Mouse (Mus musculus): Measurements from ENCODE around the gene Lmntd2.

The Lmntd2 gene

DNA sequence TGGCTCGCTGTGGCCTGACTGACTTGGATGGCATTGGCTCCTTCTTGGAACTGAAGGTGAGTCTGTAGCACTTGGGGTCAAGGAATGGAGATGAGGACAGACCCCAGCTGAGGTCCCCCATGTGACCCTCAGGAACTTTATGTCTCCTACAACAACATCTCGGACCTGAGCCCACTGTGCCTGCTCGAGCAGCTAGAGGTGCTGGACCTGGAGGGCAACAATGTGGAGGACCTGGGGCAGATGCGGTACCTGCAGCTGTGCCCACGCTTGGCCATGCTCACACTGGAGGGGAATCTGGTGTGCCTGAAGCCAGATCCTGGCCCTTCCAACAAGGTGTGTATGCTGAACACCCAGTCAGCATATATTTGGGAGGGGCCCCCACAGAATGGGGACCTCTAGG is 8.4 kb downstream of the Lmntd2 start:
- POLR2A ChIA-PET = interaction anchor here in 3 of 4 experiments (0.9 to 3.7 kb wide), 9 partner anchors 8 to 106 kb away, joined by 3 to 27 read pairs (median 3); partner anchors contain the start of genes Hras (in 2 of the 3), Lrrc56 (in 2 of the 3), Rassf7 (in 2 of the 3) and Lmntd2 (in 1 of the 3)
- CTCF ChIA-PET = interaction anchor here in 1 of 4 experiments (1.4 kb wide), 1 partner anchor 190 kb away, joined by 3 read pairs; no protein-coding TSS in a partner anchor

DNA sequence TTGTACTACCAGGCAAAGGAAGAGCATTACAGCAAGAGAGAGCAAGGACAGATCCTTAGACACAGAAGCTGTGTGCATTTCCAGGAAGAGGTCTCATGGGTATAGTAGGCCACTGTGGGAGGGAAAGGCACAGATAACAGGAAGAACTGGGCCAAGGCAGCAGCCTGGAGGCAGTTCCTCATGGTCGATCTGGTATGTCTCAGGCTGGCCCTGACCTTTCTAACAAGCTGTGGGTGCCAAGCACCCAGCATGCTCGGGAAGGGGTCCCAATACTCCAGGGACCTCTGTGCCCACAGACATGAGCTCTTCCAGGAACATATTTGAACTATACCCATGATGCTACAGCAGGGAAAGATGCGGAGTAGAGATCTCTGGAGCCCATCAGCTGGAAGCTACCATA is 9.3 kb downstream of the Lmntd2 start:
- ChIA-PET CTCF (interaction anchor here in 1 of 4 experiments (2.1 kb wide), 1 partner anchor 10 kb away, joined by 5 read pairs; the partner anchor contains the start of genes Hras and Lrrc56), POLR2A (interaction anchor here in 3 of 4 experiments (1.2 to 3.7 kb wide), 6 partner anchors 8 to 17 kb away, joined by 3 to 27 read pairs (median 4); partner anchors contain the start of genes Rassf7 (in 2 of the 3), Hras (in 1 of the 3) and Lrrc56 (in 1 of the 3))

DNA sequence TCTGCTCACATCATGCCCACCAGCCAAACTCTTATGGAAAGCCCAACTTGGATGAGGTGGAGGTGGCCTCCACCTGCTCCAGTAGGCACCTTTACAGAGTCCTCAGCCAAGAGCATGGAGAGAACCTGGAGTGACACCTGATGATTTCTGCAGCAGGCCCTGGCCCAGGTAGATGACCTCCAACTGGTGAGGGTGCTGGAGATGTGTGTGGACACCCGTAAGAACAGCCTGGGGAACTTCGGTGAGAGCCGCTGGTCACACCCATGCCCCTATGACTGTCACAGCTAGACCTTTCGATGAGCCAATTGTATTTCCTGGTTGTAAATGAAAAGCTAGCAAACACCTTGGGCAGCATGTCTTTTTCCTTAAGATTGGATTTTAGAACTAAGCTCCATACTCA is 15.8 kb downstream of the Lmntd2 start:
- POLR2A ChIA-PET = interaction anchor here in 2 of 4 experiments (0.6 to 1.6 kb wide), 3 partner anchors 16 to 311 kb away, joined by 3 to 5 read pairs (median 4); no protein-coding TSS in a partner anchor
- CTCF ChIA-PET = interaction anchor here in 3 of 4 experiments (0.6 to 1.1 kb wide), 4 partner anchors 30 to 231 kb away, joined by 3 to 7 read pairs (median 4); partner anchors contain the start of gene Ifitm1 (in 1 of the 3)

DNA sequence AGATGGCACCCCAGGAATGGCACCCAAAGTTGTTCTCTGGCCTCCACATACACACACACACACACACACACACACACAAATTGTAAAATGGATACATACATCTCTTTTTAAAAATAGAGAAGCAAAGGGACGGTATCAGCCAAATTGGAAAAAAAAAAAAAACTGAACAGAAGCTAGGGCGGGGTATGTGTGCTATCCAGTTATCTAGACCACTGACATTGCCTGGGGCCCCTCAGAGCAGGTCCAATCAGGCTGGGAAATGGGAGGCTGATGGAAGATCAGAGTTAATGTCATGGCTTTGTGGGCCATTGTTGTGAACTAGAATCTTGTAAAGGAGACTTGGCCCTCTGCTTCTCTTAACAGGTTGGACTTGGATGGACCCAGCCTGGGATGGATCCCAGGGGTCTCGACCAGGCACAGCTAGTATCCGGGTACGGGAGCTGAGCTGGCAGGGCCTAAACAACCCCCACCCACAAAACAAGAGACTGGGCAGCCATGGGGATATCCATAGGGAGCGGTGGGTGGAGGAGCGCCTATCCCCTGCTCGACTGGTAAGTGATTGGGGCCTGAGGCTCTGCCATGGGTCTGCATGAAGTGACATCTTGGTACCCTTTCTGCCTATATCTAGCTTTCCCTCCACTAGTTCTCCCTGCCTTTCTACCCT is 17.1 kb downstream of the Lmntd2 start:
- CTCF ChIA-PET = interaction anchor here in 3 of 4 experiments (0.6 to 0.9 kb wide), 3 partner anchors 10 to 392 kb away, joined by 3 read pairs; no protein-coding TSS in a partner anchor
- POLR2A ChIA-PET = interaction anchor here (0.7 to 2.7 kb wide), 7 partner anchors 17 to 92 kb away, joined by 3 to 14 read pairs (median 5); partner anchors contain the start of gene Rassf7 (in 3 of the 4)

DNA sequence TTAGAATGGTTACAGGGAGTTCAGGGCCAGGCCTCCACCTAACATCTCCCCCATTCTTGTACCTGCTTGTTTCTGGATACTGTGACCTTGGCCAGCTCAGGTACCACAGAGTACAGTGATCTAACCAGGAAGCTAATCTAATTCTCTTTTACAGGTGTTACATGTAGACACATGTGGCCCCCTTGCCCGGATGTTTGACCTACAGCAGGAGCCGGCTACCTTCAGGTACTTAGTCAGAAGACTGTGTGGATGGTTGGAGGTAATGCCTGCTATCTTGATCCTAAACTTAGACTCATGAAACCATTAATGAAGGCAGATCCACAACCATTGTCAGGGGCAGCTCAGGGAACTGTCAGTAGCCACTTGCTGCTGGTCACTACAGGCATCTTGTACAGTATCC is 18.1 kb downstream of the Lmntd2 start:
- POLR2A ChIA-PET = interaction anchor here in 3 of 4 experiments (1.0 to 4.9 kb wide), 7 partner anchors 9 to 96 kb away, joined by 3 to 84 read pairs (median 5); partner anchors contain the start of gene Rassf7 (in 3 of the 3)
- CTCF ChIA-PET = interaction anchor here in 1 of 4 experiments (0.6 kb wide), 2 partner anchors 9 to 18 kb away, joined by 3 read pairs; partner anchors contain the start of gene Lmntd2

DNA sequence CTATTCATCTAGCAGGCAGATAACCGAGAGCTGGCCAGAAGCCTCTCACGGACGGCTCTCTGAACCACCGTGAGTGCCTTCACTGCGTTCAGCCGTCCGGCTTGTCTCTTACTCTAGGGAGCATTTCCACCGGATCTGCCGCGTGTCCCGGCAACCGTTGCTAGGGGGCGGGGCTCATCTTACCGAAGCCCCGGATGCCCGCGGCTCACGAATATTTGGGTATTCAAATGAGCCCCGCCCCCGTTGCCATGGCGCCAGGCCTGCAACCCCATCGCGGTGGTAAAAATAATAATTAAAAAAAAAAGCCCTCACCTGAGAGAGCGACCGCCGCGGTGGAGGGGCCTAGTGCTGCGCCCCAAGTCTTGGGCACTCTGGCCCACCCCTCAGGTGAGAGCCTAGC is 19.1 kb downstream of the Lmntd2 start:
- CTCF ChIA-PET = interaction anchor here in 2 of 4 experiments (1.0 to 1.6 kb wide), 6 partner anchors 9 to 287 kb away, joined by 3 to 9 read pairs (median 5); partner anchors contain the start of gene Phrf1 (in 1 of the 2)
- POLR2A ChIA-PET = interaction anchor here in 3 of 4 experiments (0.8 to 4.9 kb wide), 25 partner anchors 11 to 338 kb away, joined by 3 to 84 read pairs (median 5); partner anchors contain the start of genes Rassf7 (in 2 of the 3), Rnh1 (in 2 of the 3), Gm45785 (in 1 of the 3) and Pgghg (in 1 of the 3)

DNA sequence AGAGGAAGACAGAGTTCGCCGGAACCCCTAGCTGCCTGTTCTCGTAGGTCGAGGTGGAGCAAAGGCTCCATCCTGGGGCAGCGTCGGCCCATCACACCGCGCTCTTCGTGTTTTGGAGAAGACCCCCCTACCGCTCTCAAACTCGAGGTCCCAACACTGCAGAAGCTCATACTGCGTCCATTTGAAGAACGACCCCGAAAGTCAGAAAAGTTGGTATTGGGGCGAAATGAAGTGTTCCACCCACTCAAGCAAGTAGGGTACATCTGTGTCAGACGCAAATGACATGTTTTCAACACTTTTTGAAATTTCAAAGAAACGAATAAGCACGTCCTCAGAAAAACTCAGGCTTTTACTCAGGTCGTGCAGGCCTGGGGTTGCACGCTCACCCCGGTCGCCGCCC is 19.5 kb downstream of the Lmntd2 start:
- ChIA-PET CTCF (interaction anchor here (0.5 to 2.2 kb wide), 12 partner anchors 10 to 286 kb away, joined by 3 to 9 read pairs (median 5); partner anchors contain the start of genes Phrf1 (in 1 of the 4), Ptdss2 (in 1 of the 4) and Rassf7 (in 1 of the 4)), POLR2A (interaction anchor here (0.6 to 4.9 kb wide), 57 partner anchors 9 to 1079 kb away, joined by 3 to 84 read pairs (median 4); partner anchors contain the start of genes Rassf7 (in 4 of the 4), Phrf1 (in 2 of the 4), Ptdss2 (in 2 of the 4) and Rnh1 (in 2 of the 4))

DNA sequence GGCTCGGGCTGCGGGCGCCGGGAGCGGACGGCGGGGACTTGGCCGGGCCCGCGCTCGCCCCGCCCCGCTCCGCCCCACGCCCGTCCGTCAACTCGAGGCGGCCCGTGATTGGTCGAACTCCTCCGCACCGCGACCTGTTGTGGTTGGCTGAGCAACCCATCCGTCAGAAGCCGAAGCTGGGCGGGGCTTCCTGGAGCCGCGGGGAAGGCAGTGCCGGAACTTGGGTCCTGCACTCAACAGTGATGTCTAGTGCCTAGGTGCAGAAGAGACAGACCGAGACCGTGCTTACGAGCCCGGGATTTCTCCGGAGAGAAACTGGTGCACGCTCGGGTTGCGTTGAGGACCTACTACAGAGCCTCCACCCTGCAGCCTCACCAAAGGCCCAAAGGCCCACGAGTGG is 19.9 kb downstream of the Lmntd2 start, which contains the start of the genes Hras and Lrrc56:
Hras (minus strand) TSS at position 58 of the 400 bp plus-strand sequence.
Lrrc56 (plus strand) TSS at position 210 of the 400 bp plus-strand sequence.
- POLR2A ChIA-PET = interaction anchor here (0.6 to 4.9 kb wide), 66 partner anchors 9 to 1079 kb away, joined by 3 to 84 read pairs (median 4); partner anchors contain the start of genes Rassf7 (in 4 of the 4), Phrf1 (in 2 of the 4), Ptdss2 (in 2 of the 4) and Rnh1 (in 2 of the 4)
- CTCF ChIA-PET = interaction anchor here (0.5 to 2.2 kb wide), 12 partner anchors 10 to 286 kb away, joined by 3 to 9 read pairs (median 5); partner anchors contain the start of genes Phrf1 (in 1 of the 4), Ptdss2 (in 1 of the 4) and Rassf7 (in 1 of the 4)

DNA sequence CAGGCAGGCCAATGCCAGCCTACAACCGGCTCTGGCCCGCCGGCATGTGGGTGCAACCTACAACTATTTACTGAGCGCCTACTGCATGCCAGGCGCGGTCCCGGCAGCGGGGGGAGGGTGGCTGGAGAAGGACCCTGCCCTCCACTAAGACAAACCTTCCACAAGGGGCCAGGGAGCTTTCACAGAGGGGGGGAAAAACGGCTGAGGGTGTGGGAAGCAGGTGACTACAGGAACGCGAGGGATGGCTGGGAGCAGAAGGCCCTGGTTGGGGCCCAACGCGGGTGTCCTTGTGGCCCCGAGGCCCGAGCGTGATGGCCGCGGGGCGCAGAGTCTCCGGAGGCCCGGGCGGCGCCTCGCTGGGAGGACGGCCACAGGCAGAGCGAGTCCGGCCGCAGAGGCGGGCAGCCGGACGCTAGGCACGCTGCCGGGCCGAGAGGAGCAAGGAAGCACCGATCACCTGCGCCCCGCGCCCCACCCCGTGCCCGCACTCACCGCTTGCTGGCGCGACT is 20.5 kb downstream of the Lmntd2 start:
- ChIA-PET CTCF (interaction anchor here in 3 of 4 experiments (0.6 to 2.2 kb wide), 11 partner anchors 11 to 285 kb away, joined by 3 to 9 read pairs (median 5); partner anchors contain the start of genes Phrf1 (in 1 of the 3), Ptdss2 (in 1 of the 3) and Rassf7 (in 1 of the 3)), POLR2A (interaction anchor here (0.6 to 4.9 kb wide), 56 partner anchors 9 to 709 kb away, joined by 3 to 84 read pairs (median 4); partner anchors contain the start of genes Rassf7 (in 4 of the 4), Phrf1 (in 2 of the 4), Ptdss2 (in 2 of the 4) and Rnh1 (in 2 of the 4))

DNA sequence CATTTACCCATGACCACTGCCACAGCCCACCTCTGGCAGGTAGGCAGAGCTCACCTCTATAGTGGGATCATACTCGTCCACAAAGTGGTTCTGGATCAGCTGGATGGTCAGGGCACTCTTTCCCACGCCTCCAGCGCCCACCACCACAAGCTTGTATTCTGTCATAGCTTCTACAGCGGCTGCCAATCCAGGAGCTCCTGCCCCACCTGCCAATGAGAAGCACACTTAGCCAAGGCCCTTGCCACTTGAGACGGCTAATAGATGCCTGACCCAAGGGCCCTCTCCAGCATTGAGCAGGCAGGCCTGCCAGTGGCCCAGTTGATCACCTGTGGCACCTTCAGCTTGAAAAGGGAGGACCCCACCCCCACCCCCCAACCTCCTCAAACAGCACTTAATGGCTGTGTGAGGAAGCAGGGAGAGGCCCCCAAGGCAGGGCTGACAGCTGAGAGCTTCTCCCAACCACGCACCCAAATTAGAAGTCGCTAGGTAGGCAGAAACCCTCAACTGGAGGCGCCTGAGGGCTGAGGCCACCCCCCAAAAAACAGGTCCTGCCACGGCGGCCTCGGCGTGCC is 21.0 kb downstream of the Lmntd2 start:
- POLR2A ChIA-PET = interaction anchor here (0.6 to 4.9 kb wide), 37 partner anchors 8 to 352 kb away, joined by 3 to 84 read pairs (median 4); partner anchors contain the start of genes Rassf7 (in 3 of the 4), Phrf1 (in 2 of the 4), Ptdss2 (in 2 of the 4) and Taldo1 (in 2 of the 4)
- CTCF ChIA-PET = interaction anchor here in 2 of 4 experiments (0.6 to 2.2 kb wide), 4 partner anchors 17 to 170 kb away, joined by 3 to 8 read pairs (median 6); partner anchors contain the start of gene Ptdss2 (in 1 of the 2)

DNA sequence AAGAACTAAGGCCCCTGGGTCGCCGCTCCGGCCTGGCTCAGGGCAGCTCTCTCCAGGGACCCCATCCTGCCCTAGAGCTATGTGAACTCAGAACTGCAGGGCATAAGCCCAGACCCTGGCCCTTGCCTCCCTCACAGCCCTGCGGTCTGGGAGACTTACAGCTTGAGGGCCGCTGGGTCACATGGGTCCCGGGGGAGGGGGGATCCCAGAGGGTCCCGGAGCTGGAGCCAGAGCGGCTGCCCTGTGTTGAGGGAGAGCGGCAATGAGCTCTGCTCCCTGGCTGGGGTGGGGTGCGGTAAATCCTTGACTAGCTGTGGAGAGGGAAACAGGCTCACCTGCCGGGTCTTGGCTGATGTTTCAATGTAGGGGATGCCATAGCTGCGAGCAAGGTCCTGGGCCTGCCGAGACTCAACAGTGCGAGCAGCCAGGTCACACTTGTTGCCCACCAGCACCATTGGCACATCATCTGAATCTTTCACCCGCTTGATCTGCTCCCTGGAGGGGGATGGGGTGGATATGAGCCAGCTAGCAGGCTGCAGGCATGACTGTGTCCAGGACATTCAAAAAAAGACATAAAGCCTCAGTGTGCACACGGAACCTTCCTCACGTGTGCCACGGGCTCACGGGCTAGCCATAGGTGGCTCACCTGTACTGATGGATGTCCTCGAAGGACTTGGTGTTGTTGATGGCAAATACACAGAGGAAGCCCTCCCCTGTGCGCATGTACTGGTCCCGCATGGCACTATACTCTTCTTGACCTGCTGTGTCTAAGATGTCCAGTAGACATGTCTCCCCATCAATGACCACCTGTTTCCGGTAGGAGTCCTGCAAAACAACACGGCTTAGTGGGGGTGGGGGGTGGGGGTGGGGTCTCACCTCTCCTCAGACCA is 21.8 kb downstream of the Lmntd2 start:
- POLR2A ChIA-PET = interaction anchor here in 3 of 4 experiments (0.6 to 4.9 kb wide), 27 partner anchors 12 to 348 kb away, joined by 3 to 84 read pairs (median 4); partner anchors contain the start of genes Phrf1 (in 2 of the 3), Ptdss2 (in 2 of the 3), Rassf7 (in 2 of the 3) and Sigirr (in 2 of the 3)
- CTCF ChIA-PET = interaction anchor here in 2 of 4 experiments (0.6 to 2.2 kb wide), 3 partner anchors 16 to 211 kb away, joined by 4 to 7 read pairs (median 6); no protein-coding TSS in a partner anchor

DNA sequence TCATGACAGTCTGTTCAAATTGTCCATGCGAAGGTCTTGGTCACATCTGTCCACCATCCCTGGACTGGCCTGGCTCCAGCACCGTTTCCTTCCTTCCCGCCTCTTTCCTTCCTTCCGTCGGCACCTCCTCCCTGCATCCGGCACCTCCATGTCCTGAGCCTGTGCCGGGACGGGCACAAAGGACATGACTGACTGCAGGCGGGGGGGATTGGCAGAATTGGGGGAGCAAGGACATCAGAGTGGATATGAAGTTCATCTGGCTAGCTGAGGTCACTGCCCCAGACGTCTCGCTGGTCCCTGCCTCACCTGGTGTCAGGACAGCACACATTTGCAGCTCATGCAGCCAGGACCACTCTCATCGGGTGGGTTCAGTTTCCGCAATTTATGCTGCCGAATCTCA is 22.8 kb downstream of the Lmntd2 start:
- CTCF ChIA-PET = interaction anchor here in 2 of 4 experiments (0.6 kb wide), 2 partner anchors 121 to 212 kb away, joined by 4 read pairs; no protein-coding TSS in a partner anchor
- POLR2A ChIA-PET = interaction anchor here in 3 of 4 experiments (0.6 to 4.9 kb wide), 9 partner anchors 18 to 148 kb away, joined by 3 to 84 read pairs (median 4); partner anchors contain the start of genes Rassf7 (in 2 of the 3), Phrf1 (in 1 of the 3), Rnh1 (in 1 of the 3) and Sigirr (in 1 of the 3)

DNA sequence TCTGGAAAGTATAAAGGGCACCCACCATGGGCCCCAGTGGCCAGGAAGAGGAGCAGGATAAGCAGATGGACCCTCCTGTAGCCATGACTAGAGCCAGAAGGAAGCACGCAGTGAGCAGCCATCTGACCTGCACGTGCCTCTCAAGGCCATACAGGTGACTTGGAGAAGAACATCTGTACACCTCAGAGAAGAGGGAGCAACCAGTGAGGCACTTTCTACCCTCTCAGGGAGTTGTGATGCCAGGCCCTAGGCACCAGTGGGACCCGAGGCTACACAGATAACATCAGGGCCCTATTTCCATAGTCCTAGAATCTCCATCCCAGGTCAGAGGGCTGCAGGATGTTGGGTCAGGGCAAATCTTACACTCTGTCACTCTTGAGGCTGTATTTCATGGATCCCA is 23.7 kb downstream of the Lmntd2 start:
- POLR2A ChIA-PET = no interaction called here
- CTCF ChIA-PET = no interaction called here

DNA sequence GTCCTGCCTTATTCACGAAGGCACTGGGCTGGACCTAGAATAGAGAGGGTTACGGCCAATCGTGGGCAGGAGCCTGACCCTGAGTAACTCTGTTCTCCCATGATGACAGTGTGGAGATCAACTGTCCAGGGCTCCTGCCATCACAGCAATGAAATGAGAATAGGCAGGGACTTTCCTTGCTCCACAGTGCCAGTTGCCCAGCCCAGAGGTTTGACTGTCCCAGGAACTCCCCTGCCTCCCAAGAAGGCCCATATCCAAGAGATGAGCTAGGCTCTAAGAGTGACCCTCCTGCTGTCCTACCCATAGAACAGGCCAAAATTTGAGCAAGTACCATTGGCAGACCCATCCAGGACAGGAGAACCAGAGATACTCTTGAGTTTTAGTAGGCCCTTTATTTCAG is 25.1 kb downstream of the Lmntd2 start:
- CTCF ChIA-PET = no interaction called here
- POLR2A ChIA-PET = interaction anchor here in 2 of 4 experiments (1.1 to 1.9 kb wide), 4 partner anchors 16 to 117 kb away, joined by 3 to 5 read pairs (median 3); partner anchors contain the start of genes Rassf7 (in 1 of the 2) and Rnh1 (in 1 of the 2)

DNA sequence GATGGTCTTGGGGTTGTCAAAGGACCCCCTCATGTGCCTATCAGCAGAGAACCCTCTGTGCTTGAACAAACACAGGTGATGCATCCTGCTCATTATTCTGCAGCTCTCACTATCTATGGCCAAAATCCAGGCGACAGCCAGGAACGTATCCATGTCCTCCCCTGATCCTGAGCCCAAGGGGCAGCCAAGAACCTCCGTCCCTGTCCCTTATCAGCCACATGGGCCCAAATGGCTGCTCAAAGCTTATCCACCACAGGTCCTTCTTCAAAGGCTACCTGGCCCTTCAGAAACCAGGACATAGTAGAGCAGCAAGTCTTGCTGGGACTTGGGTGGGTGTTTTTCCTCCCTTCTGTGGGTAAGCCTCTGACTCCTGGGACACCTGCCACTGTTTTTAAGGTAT is 25.7 kb downstream of the Lmntd2 start:
- CTCF ChIA-PET = interaction anchor here in 1 of 4 experiments (0.5 kb wide), 1 partner anchor 133 kb away, joined by 3 read pairs; no protein-coding TSS in a partner anchor

More for the DNA sequence above, 25.7 kb downstream of the Lmntd2 start:
- POLR2A ChIA-PET = interaction anchor here in 1 of 4 experiments (1.9 kb wide), 1 partner anchor 15 kb away, joined by 5 read pairs; the partner anchor contains the start of gene Rnh1
